Mouse (Mus musculus) bone marrow macrophage, adult 2 months (primary cell): ENCODE results near the gene Kat6b.

Experiments
- CTCF ChIP-seq: IDR thresholded peaks from 2 replicates; pipeline ENCODE4 v1.5.1; 2012; ENCODE audit warnings: low read depth, mild to moderate bottlenecking, low read length, moderate library complexity
- POLR2A ChIP-seq: IDR thresholded peaks from 2 replicates; pipeline ENCODE4 v1.6.1; 2012; ENCODE audit warnings: mild to moderate bottlenecking, low read depth, low read length, borderline replicate concordance

DNA sequence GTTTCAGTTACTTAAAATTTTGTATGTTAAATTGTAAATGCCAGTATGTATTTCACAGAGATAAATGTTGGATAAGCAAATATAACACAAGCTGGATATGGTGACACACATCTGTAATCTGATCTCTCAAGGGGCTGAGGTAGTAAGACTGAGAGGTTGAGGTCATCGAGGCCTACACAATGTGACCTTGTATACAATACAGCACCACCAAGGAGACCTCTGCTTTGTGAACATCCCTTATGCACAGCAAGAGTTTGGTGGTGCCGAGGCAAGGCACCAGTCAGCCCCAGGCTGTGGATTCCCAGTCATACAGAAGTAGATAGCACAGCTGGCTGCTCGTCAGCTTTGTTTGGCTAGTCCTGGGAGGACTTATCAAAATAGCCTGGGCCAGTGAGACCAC, 59.1 kb downstream of the Kat6b start:
- no peak for TF ChIP-seq CTCF
- TF ChIP-seq POLR2A, result no peak
